Mouse (Mus musculus) kidney, adult 2 months (tissue): ENCODE data around the gene Rasa2. TPM values are rescaled to one million over a fixed set of nuclear protein-coding genes. Genes with fewer than 3 reads are reported as not detected.

Experiments used
- DNase-seq: peaks from one replicate; pipeline ENCODE4 v3.0.0; 2021
- H3K27ac ChIP-seq: fragments of 200-500 bp; 2 replicates; pipeline ENCODE4 v1.5.1; 2012; ENCODE audit warnings: low read depth, low read length, control low read depth, inconsistent platforms; ENCODE audit not compliant: insufficient read depth
- H3K27me3 ChIP-seq: fragments of 200-500 bp; replicated peaks from 2 replicates; pipeline ENCODE4 v1.6.1; 2012; ENCODE audit warnings: mild to moderate bottlenecking, moderate library complexity, low read length, inconsistent platforms; ENCODE audit not compliant: control insufficient read depth, insufficient read depth
- H3K36me3 ChIP-seq: fragments of 200-500 bp; 2 replicates; pipeline ENCODE4 v1.6.1; 2012; ENCODE audit warnings: mild to moderate bottlenecking, moderate library complexity, low read length, inconsistent platforms; ENCODE audit not compliant: control insufficient read depth, insufficient read depth
- H3K4me1 ChIP-seq: fragments of 200-500 bp; 2 replicates; pipeline ENCODE4 v1.6.1; 2011; ENCODE audit warnings: low read length; ENCODE audit not compliant: control insufficient read depth, insufficient read depth
- H3K4me3 ChIP-seq: fragments of 200-500 bp; 2 replicates; pipeline ENCODE4 v1.5.1; 2011; ENCODE audit warnings: mild to moderate bottlenecking, low read depth, low read length, control low read depth; ENCODE audit not compliant: insufficient read depth
- CTCF ChIP-seq: fragments of 200-500 bp; conservative IDR thresholded peaks from 2 replicates; pipeline ENCODE4 v1.5.1; 2011; ENCODE audit warnings: low read depth, mild to moderate bottlenecking, control low read depth, low read length, moderate library complexity, mixed read lengths; ENCODE audit not compliant: insufficient read depth, insufficient read length
- POLR2A ChIP-seq: fragments of 200-500 bp; IDR thresholded peaks from one replicate; pipeline ENCODE4 v1.6.1; 2011; ENCODE audit warnings: low read depth, low read length, control low read depth
- WGBS: fragments of 180-500 bp; shearing (Covaris S2); methylation state at CpG from one replicate; pipeline ENCODE4 v1.1.7; 2018; 5-methylcytosine and 5-hydroxymethylcytosine counted together
- polyA plus RNA-seq: library from polyadenylated mRNA; depleted of rRNA; stranded (reverse); fragments of >200 nt; gene quantifications from 2 replicates; pipeline ENCODE4 v1.2.3, GENCODE M21; 2012

Rasa2 gene
- polyA plus RNA-seq, 1 experiment = 3.5 TPM

GRCm38 (mm10) chr9:96638508-96638907, 7.1 kb upstream of the Rasa2 start:
- peak; percentile 69 for DNase-seq
- Histone ChIP-seq H3K27ac (peak overlapping the region; percentile 17; the same call in 1 of the 2 replicates), H3K4me3 (no peak overlapping the region), H3K27me3 (no peaks in the 10 kb centered on the region), H3K36me3 (no peaks in the 10 kb centered on the region), H3K4me1 (peaks cover 13% of the 10 kb centered on the region; the same call in 1 of the 2 replicates)
- TF ChIP-seq CTCF = no peak
- no peak for TF ChIP-seq POLR2A
- 46% methylated on average over 7 of the region's 7 CpGs for WGBS

DNA sequence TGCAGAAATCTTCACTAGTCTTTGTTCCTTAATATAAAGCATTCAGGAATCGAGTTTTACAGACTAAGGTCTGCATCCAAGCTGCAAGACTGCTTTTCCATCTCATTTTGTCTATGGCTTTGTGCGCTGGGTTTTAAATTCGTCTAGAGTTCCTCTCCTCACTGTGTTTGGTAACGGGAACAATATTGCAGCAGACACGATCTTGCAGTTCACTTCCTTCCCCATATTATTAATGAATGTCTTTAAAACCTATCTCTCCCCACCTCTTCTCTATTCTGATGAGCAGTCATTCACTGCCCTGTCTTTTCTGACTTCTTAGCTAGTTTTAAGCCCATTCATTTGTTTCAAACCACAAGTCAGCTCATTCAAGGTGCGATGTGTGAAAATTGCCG, 5.7 kb upstream of the Rasa2 start:
- H3K27ac ChIP-seq = no peak overlapping the region
- no peaks in the 10 kb centered on the region for H3K36me3 ChIP-seq
- DNase-seq = no peak
- no peak overlapping the region for H3K4me3 ChIP-seq
- peaks cover 21% of the 10 kb centered on the region for H3K4me1 ChIP-seq
- TF ChIP-seq POLR2A = no peak
- TF ChIP-seq CTCF = no peak
- no peaks in the 10 kb centered on the region for H3K27me3 ChIP-seq
- WGBS = 78% methylated on average over 7 of the region's 7 CpGs

DNA sequence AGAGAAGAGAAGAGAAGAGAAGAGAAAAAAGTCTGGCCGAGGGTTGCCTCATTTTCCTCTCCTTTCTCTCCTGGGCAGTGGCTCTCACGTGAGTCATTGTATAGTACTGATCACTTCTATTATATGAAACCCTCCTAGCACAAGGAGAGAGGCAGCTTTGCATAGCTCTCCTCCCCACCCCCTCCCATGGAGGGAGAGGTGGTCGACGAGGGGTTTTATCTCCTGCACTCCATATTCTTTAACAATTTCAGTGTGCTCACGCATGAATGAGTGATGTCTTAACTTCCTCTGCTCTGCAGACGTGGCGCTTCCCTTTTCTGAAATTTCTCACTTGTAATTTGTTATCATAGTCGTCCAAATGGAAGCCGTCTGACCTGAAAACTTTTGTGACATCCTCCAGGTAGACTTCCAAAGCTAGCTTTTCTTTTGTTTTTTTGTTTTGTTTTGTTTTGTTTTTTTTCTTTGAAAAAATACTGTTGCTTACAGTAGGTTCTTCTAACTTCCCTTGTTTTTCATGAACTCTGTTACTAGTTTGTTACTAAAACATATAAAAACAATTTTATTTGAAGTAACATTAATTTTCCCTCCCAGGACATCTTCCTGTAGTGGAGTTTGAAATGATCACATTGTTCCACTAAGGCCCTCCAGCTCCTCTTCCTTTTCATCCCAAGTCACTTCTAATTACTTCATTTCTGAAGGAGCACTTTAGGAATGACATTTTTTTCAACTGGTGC, 5.2 kb upstream of the Rasa2 start:
- Histone ChIP-seq H3K4me1 (peaks cover 21% of the 10 kb centered on the region), H3K27ac (no peak overlapping the region), H3K4me3 (no peak overlapping the region), H3K36me3 (no peaks in the 10 kb centered on the region), H3K27me3 (no peaks in the 10 kb centered on the region)
- no peak for TF ChIP-seq CTCF
- TF ChIP-seq POLR2A = no peak
- no peak for DNase-seq
- 65% methylated on average over 9 of the region's 9 CpGs for WGBS

DNA sequence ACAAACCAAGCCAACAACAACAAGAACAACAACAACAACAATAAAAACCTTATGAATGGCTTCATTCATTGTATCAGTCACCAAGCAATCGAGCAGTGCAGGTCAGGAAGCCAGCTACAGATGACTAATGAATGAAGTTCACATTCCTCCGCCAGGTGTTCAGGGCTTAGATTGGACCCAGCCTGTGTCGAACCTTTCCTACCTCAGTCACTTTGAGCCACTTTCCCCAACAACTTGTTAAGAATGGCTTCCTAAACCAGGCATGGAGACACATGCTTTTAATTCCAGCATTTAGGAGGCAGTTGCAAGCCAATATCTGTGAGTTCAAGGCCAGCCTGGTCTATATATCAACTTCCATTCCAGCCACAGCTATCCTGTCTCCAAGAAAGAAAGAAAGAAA, 4.5 kb upstream of the Rasa2 start:
- no peak overlapping the region for H3K27ac ChIP-seq
- TF ChIP-seq POLR2A = no peak
- no peak for TF ChIP-seq CTCF
- no peaks in the 10 kb centered on the region for H3K36me3 ChIP-seq
- peaks cover 21% of the 10 kb centered on the region for H3K4me1 ChIP-seq
- H3K27me3 ChIP-seq = no peaks in the 10 kb centered on the region
- no peak overlapping the region for H3K4me3 ChIP-seq
- WGBS = 62% methylated on average over 3 of the region's 3 CpGs
- no peak for DNase-seq

GRCm38 (mm10) chr9:96635176-96635575, 3.8 kb upstream of the Rasa2 start:
- no peak for TF ChIP-seq POLR2A
- no peak for TF ChIP-seq CTCF
- peak; percentile 89 for DNase-seq
- Histone ChIP-seq H3K4me3 (no peak overlapping the region), H3K27me3 (no peaks in the 10 kb centered on the region), H3K36me3 (no peaks in the 10 kb centered on the region), H3K4me1 (peaks cover 21% of the 10 kb centered on the region), H3K27ac (no peak overlapping the region)
- WGBS = 36% methylated on average over 6 of the region's 6 CpGs

- no peak for DNase-seq
- Histone ChIP-seq H3K36me3 (no peaks in the 10 kb centered on the region), H3K27me3 (no peaks in the 10 kb centered on the region), H3K27ac (0 out of 2 replicates have a peak overlapping the region, but pooled peaks have one; percentile 19), H3K4me3 (no peak overlapping the region), H3K4me1 (peaks cover 14% of the 10 kb centered on the region)
- 100% methylated on average over 2 of the region's 2 CpGs for WGBS
- TF ChIP-seq POLR2A (no peak), CTCF (no peak)
These were observed 2.4 kb upstream of the Rasa2 start for GRCm38 (mm10) chr9:96633771-96634170.

DNA sequence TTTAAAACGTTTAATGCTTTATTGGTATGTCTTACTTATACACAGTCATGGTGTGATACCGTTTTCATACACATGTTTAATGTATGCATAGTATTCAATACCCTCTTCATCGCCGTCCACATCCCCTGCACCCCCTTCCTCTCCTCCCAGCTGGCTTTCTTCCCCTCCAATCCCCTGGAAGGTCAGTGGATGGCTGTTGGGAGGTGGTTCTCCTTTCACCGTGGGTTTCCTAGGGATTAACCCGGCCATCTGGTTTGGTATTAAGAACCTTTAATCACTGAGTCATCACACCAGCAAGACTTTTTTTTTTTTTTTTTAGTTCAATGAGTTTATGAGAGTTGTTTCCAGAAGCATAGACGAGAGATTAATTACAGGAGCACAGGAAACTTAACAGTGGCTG, 1.3 kb upstream of the Rasa2 start:
- peaks cover 16% of the 10 kb centered on the region for H3K4me1 ChIP-seq
- 37% methylated on average over 7 of the region's 7 CpGs for WGBS
- TF ChIP-seq CTCF (no peak), POLR2A (no peak)
- H3K27me3 ChIP-seq = no peaks in the 10 kb centered on the region
- H3K4me3 ChIP-seq = no peak overlapping the region
- peak; percentile 84 for DNase-seq
- no peaks in the 10 kb centered on the region for H3K36me3 ChIP-seq
- peak overlapping the region; percentile 82 for H3K27ac ChIP-seq
